Mouse (Mus musculus) liver, embryonic 14.5 days (tissue): Measurements from ENCODE around the gene Mdp1. TPM values are rescaled to one million over a fixed set of nuclear protein-coding genes. Genes with fewer than 3 reads are reported as not detected.

ENCODE experiments used
- ATAC-seq: fragments of 200-750 bp; cut with Nextera tagmentation; 2 replicates; pipeline ENCODE4 v1.8.0; 2017; ENCODE audit warnings: moderate number of reproducible peaks, mild to moderate bottlenecking, moderate library complexity; ENCODE audit not compliant: insufficient read depth
- DNase-seq, 3 experiments: peaks; one replicate each; pipeline ENCODE4 v3.0.0-alpha.2; 2012 to 2013; ENCODE audit warnings: low read depth in 3 of 3, low spot score in 3 of 3
- H3K27ac ChIP-seq: fragments of 300-500 bp; sonication (generic); 2 replicates; pipeline ENCODE4 v1.5.1; 2014; ENCODE audit warnings: moderate library complexity, mild to moderate bottlenecking, control low read depth, inconsistent platforms
- H3K27me3 ChIP-seq: fragments of 300-500 bp; sonication (generic); 2 replicates; pipeline ENCODE4 v1.6.1; 2014; ENCODE audit warnings: mild to moderate bottlenecking, low read length, moderate library complexity; ENCODE audit not compliant: control insufficient read depth, insufficient read depth
- H3K36me3 ChIP-seq: fragments of 300-500 bp; sonication (generic); replicated peaks from 2 replicates; pipeline ENCODE4 v1.6.1; 2014; ENCODE audit warnings: low read depth; ENCODE audit not compliant: control insufficient read depth, insufficient read depth
- H3K4me1 ChIP-seq, 2 experiments: fragments of 200-500 bp in 1 of 2; fragments of 300-500 bp in 1 of 2; sonication (generic) in 1 of 2; replicated peaks; 2 replicates each; pipeline ENCODE4 v1.6.1; 2012 to 2014; ENCODE audit warnings: antibody characterized with exemption in 1 of 2, inconsistent platforms in 1 of 2, low read length in 1 of 2; ENCODE audit not compliant: control insufficient read depth in 2 of 2, insufficient read depth in 2 of 2
- H3K4me2 ChIP-seq: fragments of 300-500 bp; sonication (generic); 2 replicates; pipeline ENCODE4 v1.6.1; 2014; ENCODE audit warnings: low read depth, mild to moderate bottlenecking, control low read depth, moderate library complexity
- H3K4me3 ChIP-seq, 2 experiments: fragments of 200-500 bp in 1 of 2; fragments of 300-500 bp in 1 of 2; sonication (generic) in 1 of 2; 2 replicates each; pipeline ENCODE4 v1.5.1; 2012 to 2014; ENCODE audit warnings: low read depth in 2 of 2, low read length in 2 of 2, mild to moderate bottlenecking in 2 of 2, control low read depth in 1 of 2, inconsistent platforms in 1 of 2, moderate library complexity in 1 of 2; ENCODE audit not compliant: insufficient read depth in 1 of 2
- H3K9ac ChIP-seq: fragments of 300-500 bp; sonication (generic); replicated peaks from 2 replicates; pipeline ENCODE4 v1.6.1; 2014; ENCODE audit warnings: mild to moderate bottlenecking, control low read depth, moderate library complexity
- H3K9me3 ChIP-seq: fragments of 300-500 bp; sonication (generic); 2 replicates; pipeline ENCODE4 v1.6.1; 2016; ENCODE audit warnings: low read length, mixed read lengths; ENCODE audit not compliant: control insufficient read depth
- CTCF ChIP-seq: IDR thresholded peaks from 2 replicates; pipeline ENCODE4 v1.5.1; 2016; ENCODE audit warnings: antibody characterized with exemption, low read depth, control low read depth
- EP300 ChIP-seq: IDR thresholded peaks from 2 replicates; pipeline ENCODE4 v1.6.1; 2016; ENCODE audit warnings: antibody characterized with exemption, low read depth
- WGBS: fragments of 180-500 bp; shearing (Covaris S2); extraction: QIAGEN DNeasy Blood & Tissue Kit; methylation state at CpG from one replicate; pipeline ENCODE4 v1.1.7; 2014; ENCODE audit not compliant: insufficient replicate concordance; 5-methylcytosine and 5-hydroxymethylcytosine counted together
- polyA plus RNA-seq, 2 experiments: library from polyadenylated mRNA; depleted of rRNA in 1 of 2; stranded (reverse) in 1 of 2; unstranded in 1 of 2; fragments of >200 nt; fragmentation: Nextera tagmentation in 1 of 2; extraction: Ambion mirVana in 1 of 2; gene quantifications; 2 replicates each; pipeline versions ENCODE4 v1.2.1 to v1.2.3; 2012 to 2014

The Mdp1 gene
- polyA plus RNA-seq, 2 experiments, result 13.4 to 15.5 TPM

- DNase-seq, result no peak
Observed at GRCm38 (mm10) chr14:55701131-55701530, 40.8 kb upstream of the Mdp1 start.

GRCm38 (mm10) chr14:55697226-55697625 is 36.9 kb upstream of the Mdp1 start:
- Histone ChIP-seq H3K27me3 (no peaks in the 10 kb centered on the region), H3K4me1 (0 out of 4 replicates have a peak, but pooled peaks cover 0 to 2% of the 10 kb centered on the region in 2 experiments), H3K9me3 (no peaks in the 10 kb centered on the region), H3K4me3 (no peak overlapping the region), H3K9ac (no peak overlapping the region), H3K27ac (no peak overlapping the region), H3K4me2 (no peak overlapping the region), H3K36me3 (no peaks in the 10 kb centered on the region)
- no peak for TF ChIP-seq CTCF
- no peak for TF ChIP-seq EP300
- no peak for ATAC-seq
- no peak for DNase-seq
- WGBS, result 46% methylated on average over 4 of the region's 4 CpGs

More at GRCm38 (mm10) chr14:55701131-55701530, 40.8 kb upstream of the Mdp1 start:
- no peaks in the 10 kb centered on the region for H3K9me3 ChIP-seq
- no peak overlapping the region for H3K4me2 ChIP-seq
- TF ChIP-seq CTCF (no peak), EP300 (no peak)
- H3K27ac ChIP-seq, result no peak overlapping the region
- 66% methylated on average over 9 of the region's 9 CpGs for WGBS
- H3K36me3 ChIP-seq, result no peaks in the 10 kb centered on the region
- no peaks in the 10 kb centered on the region for H3K27me3 ChIP-seq
- no peak overlapping the region for H3K4me3 ChIP-seq
- H3K9ac ChIP-seq, result no peak overlapping the region
- no peak for ATAC-seq
- H3K4me1 ChIP-seq, result peaks cover 0 to 8% of the 10 kb centered on the region in 2 experiments; a peak in 1 of 4 replicates

GRCm38 (mm10) chr14:55689433-55689832 is 29.1 kb upstream of the Mdp1 start:
- no peaks in the 10 kb centered on the region for H3K9me3 ChIP-seq
- no peak overlapping the region for H3K4me2 ChIP-seq
- ATAC-seq (no peak), DNase-seq (no peak)
- H3K27ac ChIP-seq, result no peak overlapping the region
- no peaks in the 10 kb centered on the region for H3K4me1 ChIP-seq
- 59% methylated on average over 10 of the region's 10 CpGs for WGBS
- no peak for TF ChIP-seq CTCF
- no peak for TF ChIP-seq EP300
- H3K27me3 ChIP-seq, result no peaks in the 10 kb centered on the region
- no peak overlapping the region for H3K9ac ChIP-seq
- no peaks in the 10 kb centered on the region for H3K36me3 ChIP-seq
- H3K4me3 ChIP-seq, result no peak overlapping the region

GRCm38 (mm10) chr14:55682118-55682493 is 21.8 kb upstream of the Mdp1 start:
- H3K4me3 ChIP-seq, result peak overlapping the region; percentile 79 to 91
- peak; percentile 14; the same call in 1 of the 2 replicates for ATAC-seq
- H3K4me1 ChIP-seq, result peaks cover 2 to 9% of the 10 kb centered on the region in 2 experiments; a peak in 3 of 4 replicates
- no peaks in the 10 kb centered on the region for H3K9me3 ChIP-seq
- TF ChIP-seq CTCF (no peak), EP300 (no peak)
- H3K36me3 ChIP-seq, result peaks cover 27% of the 10 kb centered on the region
- H3K9ac ChIP-seq, result peak overlapping the region; percentile 76
- H3K27ac ChIP-seq, result peak overlapping the region; percentile 80
- no peak for DNase-seq
- 14% methylated on average over 3 of the region's 3 CpGs for WGBS
- H3K4me2 ChIP-seq, result peak overlapping the region; percentile 85
- no peaks in the 10 kb centered on the region for H3K27me3 ChIP-seq

- H3K4me1 ChIP-seq, result peaks cover 2 to 9% of the 10 kb centered on the region in 2 experiments; a peak in 3 of 4 replicates
- TF ChIP-seq CTCF (peak; percentile 91), EP300 (peak; percentile 12)
- peak within 1 kb of the TSS; percentile 80 for H3K27ac ChIP-seq
- ATAC-seq, result peak; percentile 94
- peak within 1 kb of the TSS; percentile 79 to 91 for H3K4me3 ChIP-seq
- no peaks in the 10 kb centered on the region for H3K9me3 ChIP-seq
- peak within 1 kb of the TSS; percentile 85 for H3K4me2 ChIP-seq
- H3K36me3 ChIP-seq, result peaks cover 33% of the 10 kb centered on the region
- peak; percentile 94 to 95 (median 95) for DNase-seq
- no peaks in the 10 kb centered on the region for H3K27me3 ChIP-seq
- under 1% methylated on average over 66 of the region's 66 CpGs for WGBS
- peak within 1 kb of the TSS; percentile 76 for H3K9ac ChIP-seq
Observed at GRCm38 (mm10) chr14:55681160-55682117, 21.1 kb upstream of the Mdp1 start, which contains the start of gene Tinf2. Gene Tinf2, minus strand, starts transcription at chr14:55681820.
